Mouse (Mus musculus): ENCODE results near the gene Swap70.

- no peak for TF ChIP-seq CTCF (IDR thresholded peaks at IDR 0.05; ENCODE audit: borderline replicate concordance, insufficient read depth, low read length)
- TF ChIP-seq POLR2A (IDR thresholded peaks at IDR 0.05; ENCODE audit: low read depth, low read length): 0 out of 2 replicates have a peak, but pooled peaks have one; percentile 23
Measured at GRCm38 (mm10) chr7:110237837-110238451, 16.4 kb downstream of the Swap70 start.
